Mouse (Mus musculus): ENCODE measurements around the gene Ghrl.

GRCm38 (mm10) chr6:113721061-113721460, 1.4 kb upstream of the Ghrl start:
- no peak for TF ChIP-seq CTCF (IDR thresholded peaks at IDR 0.05; ENCODE audit: control insufficient read depth, insufficient read depth, insufficient read length)
- TF ChIP-seq CEBPB (IDR thresholded peaks at IDR 0.05; ENCODE audit: low read depth) = no peak
- TF ChIP-seq USF1 (IDR thresholded peaks at IDR 0.05; ENCODE audit: low read depth) = no peak

Measured in C2C12 (cell line).